Comparison of ENCODE assay signal across 25 mouse cellular contexts in the genomic region with DNA sequence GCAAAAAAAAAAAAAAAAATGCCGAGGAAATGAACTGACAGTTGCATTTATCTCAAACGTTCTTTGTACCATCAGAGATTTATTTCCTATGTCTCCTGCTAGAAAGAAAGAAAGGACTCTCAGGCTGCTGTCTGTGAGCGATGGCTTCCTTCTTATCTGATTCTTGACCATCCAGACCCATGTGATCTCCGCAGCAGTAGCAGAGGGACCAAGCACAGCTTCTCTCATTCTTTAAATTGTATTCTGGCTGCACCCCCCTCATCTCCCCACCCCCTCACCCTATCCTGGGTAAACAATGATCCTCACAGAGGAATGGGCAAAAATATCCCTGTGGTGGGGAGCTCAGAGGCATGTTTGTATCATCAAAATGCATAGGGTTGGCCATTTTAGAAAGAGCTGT.
DNase-seq lines count a peak whose midpoint lies in the region; ATAC-seq lines count a peak whose summit lies in the region.
"Had no signal": no experiment of that assay in that cellular context is flagged by ENCODE, and none has a peak within 500 bp of the region (broad histone marks: within the 10 kb centered on the region; RNA-seq: fewer than 3 reads in every experiment).

No protein-coding gene starts in this region.

- peaks cover 5% of the 10 kb centered on the region for H3K4me1 ChIP-seq in hindbrain, embryonic 15.5 days (replicated peaks)
- peaks cover 3% of the 10 kb centered on the region; the same call in 1 of the 2 replicates for H3K4me1 ChIP-seq in hindbrain, embryonic 12.5 days
- H3K4me1 ChIP-seq in midbrain, embryonic 14.5 days (ENCODE audit: control insufficient read depth, insufficient read depth, low read length): no peaks in the 10 kb centered on the region; the same call in 1 of the 2 replicates
- H3K4me1 ChIP-seq in midbrain, embryonic 11.5 days (ENCODE audit: control insufficient read depth, insufficient read depth, low read length): no peaks in the 10 kb centered on the region
- H3K4me1 ChIP-seq: kidney, embryonic 15.5 days had no signal

- H3K36me3 ChIP-seq in hindbrain, embryonic 15.5 days: peaks cover 7% of the 10 kb centered on the region; the same call in 1 of the 2 replicates
- peaks cover 15% of the 10 kb centered on the region; the same call in 1 of the 2 replicates for H3K36me3 ChIP-seq in hindbrain, embryonic 12.5 days
- peaks cover 4% of the 10 kb centered on the region for H3K36me3 ChIP-seq in midbrain, embryonic 14.5 days (ENCODE audit: control insufficient read depth, insufficient read depth, low read length)
- H3K36me3 ChIP-seq in midbrain, embryonic 11.5 days (ENCODE audit: control insufficient read depth, insufficient read depth, low read length): 0 out of 2 replicates have a peak, but pooled peaks cover 3% of the 10 kb centered on the region

- H3K4me3 ChIP-seq in hindbrain, embryonic 15.5 days: no peak overlapping the region
- no peak overlapping the region for H3K4me3 ChIP-seq in hindbrain, embryonic 12.5 days
- no peak overlapping the region for H3K4me3 ChIP-seq in midbrain, embryonic 14.5 days (replicated peaks; ENCODE audit: low read depth, low read length)
- H3K4me3 ChIP-seq in midbrain, embryonic 11.5 days (ENCODE audit: low read depth, low read length): no peak overlapping the region
- H3K4me3 ChIP-seq: forebrain, embryonic 13.5 days; heart, adult 2 months; heart, embryonic 12.5 days; kidney, embryonic 15.5 days had no signal

- H3K27me3 ChIP-seq in hindbrain, embryonic 15.5 days: no peaks in the 10 kb centered on the region
- no peaks in the 10 kb centered on the region for H3K27me3 ChIP-seq in hindbrain, embryonic 12.5 days
- no peaks in the 10 kb centered on the region for H3K27me3 ChIP-seq in midbrain, embryonic 14.5 days (ENCODE audit: control insufficient read depth, insufficient read depth, low read length)
- no peaks in the 10 kb centered on the region for H3K27me3 ChIP-seq in midbrain, embryonic 11.5 days (ENCODE audit: control insufficient read depth, insufficient read depth, low read length)
- H3K27me3 ChIP-seq: forebrain, embryonic 13.5 days; heart, embryonic 12.5 days; kidney, embryonic 15.5 days had no signal

- H3K9ac ChIP-seq in hindbrain, embryonic 15.5 days: no peak overlapping the region
- H3K9ac ChIP-seq in hindbrain, embryonic 12.5 days: no peak overlapping the region
- no peak overlapping the region for H3K9ac ChIP-seq in midbrain, embryonic 14.5 days (replicated peaks; ENCODE audit: low read length)
- H3K9ac ChIP-seq in midbrain, embryonic 11.5 days (ENCODE audit: low read length): no peak overlapping the region
- H3K9ac ChIP-seq: forebrain, embryonic 13.5 days; heart, embryonic 12.5 days; kidney, embryonic 15.5 days; liver, embryonic 14.5 days; lung, embryonic 14.5 days had no signal

- WGBS in hindbrain, embryonic 15.5 days: 59% methylated on average over 4 of the region's 4 CpGs
- WGBS in hindbrain, embryonic 12.5 days: 79% methylated on average over 4 of the region's 4 CpGs
- WGBS in midbrain, embryonic 14.5 days: 61% methylated on average over 4 of the region's 4 CpGs
- WGBS in midbrain, embryonic 11.5 days: 81% methylated on average over 4 of the region's 4 CpGs

- no peak; the same call in 1 of the 2 replicates for ATAC-seq in hindbrain, embryonic 15.5 days (ENCODE audit: low FRiP score, low read depth)
- no peak for ATAC-seq in hindbrain, embryonic 12.5 days (ENCODE audit: low FRiP score)
- no peak for ATAC-seq in midbrain, embryonic 14.5 days (ENCODE audit: low FRiP score, low TSS enrichment)
- no peak for ATAC-seq in midbrain, embryonic 11.5 days (ENCODE audit: low FRiP score)
- ATAC-seq: forebrain, embryonic 13.5 days had no signal

- H3K27ac ChIP-seq in hindbrain, embryonic 15.5 days (replicated peaks): peak overlapping the region; percentile 67
- no peak overlapping the region for H3K27ac ChIP-seq in hindbrain, embryonic 12.5 days
- H3K27ac ChIP-seq in midbrain, embryonic 14.5 days (replicated peaks; ENCODE audit: low read depth, low read length): peak overlapping the region; percentile 47; the same call in 1 of the 2 replicates
- H3K27ac ChIP-seq in midbrain, embryonic 11.5 days (ENCODE audit: low read depth, low read length): no peak overlapping the region
- H3K27ac ChIP-seq: forebrain, embryonic 13.5 days; heart, adult 2 months; kidney, embryonic 15.5 days; liver, embryonic 14.5 days; stomach, postnatal 0 days had no signal

- DNase-seq in adrenal gland, adult 2 months: peak; percentile 8
- no peak for DNase-seq in adrenal gland, adult 18-20 months (ENCODE audit: low spot score in 2 of 2)
- DNase-seq in kidney, postnatal 14 days: peak; percentile 27
- DNase-seq in kidney, postnatal 4 days: no peak
- DNase-seq in midbrain, embryonic 14.5 days: no peak
- DNase-seq in midbrain, embryonic 11.5 days (ENCODE audit: low spot score, missing footprints): no peak
- DNase-seq: adrenal gland, postnatal 14 days; cerebellum, adult 11 months; cerebellum, adult 9-10 months; cerebellum, postnatal 36 days; heart, adult 2 months; heart, postnatal 4 days; liver; lung, embryonic 14.5 days; right cerebral cortex, adult 18-20 months; spleen, adult 18-20 months; thymus, adult 18-20 months; thymus, postnatal 25 days had no signal

- no peaks in the 10 kb centered on the region for H3K9me3 ChIP-seq in hindbrain, embryonic 15.5 days
- no peaks in the 10 kb centered on the region for H3K9me3 ChIP-seq in hindbrain, embryonic 12.5 days (replicated peaks)
- H3K9me3 ChIP-seq in midbrain, embryonic 14.5 days (ENCODE audit: control insufficient read depth, low read length): no peaks in the 10 kb centered on the region
- H3K9me3 ChIP-seq in midbrain, embryonic 11.5 days (ENCODE audit: control insufficient read depth, low read length): no peaks in the 10 kb centered on the region
- H3K9me3 ChIP-seq: forebrain, embryonic 13.5 days; heart, embryonic 12.5 days; kidney, embryonic 15.5 days had no signal

- no peak overlapping the region for H3K4me2 ChIP-seq in hindbrain, embryonic 15.5 days
- H3K4me2 ChIP-seq in hindbrain, embryonic 12.5 days (replicated peaks): no peak overlapping the region
- H3K4me2 ChIP-seq in midbrain, embryonic 14.5 days (ENCODE audit: low read length): no peak overlapping the region
- H3K4me2 ChIP-seq in midbrain, embryonic 11.5 days: no peak overlapping the region
- H3K4me2 ChIP-seq: forebrain, embryonic 13.5 days; heart, embryonic 12.5 days; kidney, embryonic 15.5 days; lung, embryonic 14.5 days had no signal

Comparison
In these comparisons a context has a peak if more than half of its experiments do, and no peak if none do; other contexts are left out.
1. DNase-seq: peak in adrenal gland, adult 2 months (single experiment) and kidney, postnatal 14 days (single experiment); none in adrenal gland, adult 18-20 months (0 of 2), kidney, postnatal 4 days (0 of 2), midbrain, embryonic 14.5 days (single experiment) and midbrain, embryonic 11.5 days (single experiment).
2. H3K27ac ChIP-seq: peak in hindbrain, embryonic 15.5 days (single experiment) and midbrain, embryonic 14.5 days (single experiment); none in hindbrain, embryonic 12.5 days (single experiment) and midbrain, embryonic 11.5 days (single experiment).